Mouse (Mus musculus) T-cell, adult 2 months (primary cell): ENCODE measurements around the gene Ctso.

Experiments used
- DNase-seq: peaks from one replicate; pipeline ENCODE4 v3.0.0; 2022; ENCODE audit warnings: low spot score

Ctso gene

DNA sequence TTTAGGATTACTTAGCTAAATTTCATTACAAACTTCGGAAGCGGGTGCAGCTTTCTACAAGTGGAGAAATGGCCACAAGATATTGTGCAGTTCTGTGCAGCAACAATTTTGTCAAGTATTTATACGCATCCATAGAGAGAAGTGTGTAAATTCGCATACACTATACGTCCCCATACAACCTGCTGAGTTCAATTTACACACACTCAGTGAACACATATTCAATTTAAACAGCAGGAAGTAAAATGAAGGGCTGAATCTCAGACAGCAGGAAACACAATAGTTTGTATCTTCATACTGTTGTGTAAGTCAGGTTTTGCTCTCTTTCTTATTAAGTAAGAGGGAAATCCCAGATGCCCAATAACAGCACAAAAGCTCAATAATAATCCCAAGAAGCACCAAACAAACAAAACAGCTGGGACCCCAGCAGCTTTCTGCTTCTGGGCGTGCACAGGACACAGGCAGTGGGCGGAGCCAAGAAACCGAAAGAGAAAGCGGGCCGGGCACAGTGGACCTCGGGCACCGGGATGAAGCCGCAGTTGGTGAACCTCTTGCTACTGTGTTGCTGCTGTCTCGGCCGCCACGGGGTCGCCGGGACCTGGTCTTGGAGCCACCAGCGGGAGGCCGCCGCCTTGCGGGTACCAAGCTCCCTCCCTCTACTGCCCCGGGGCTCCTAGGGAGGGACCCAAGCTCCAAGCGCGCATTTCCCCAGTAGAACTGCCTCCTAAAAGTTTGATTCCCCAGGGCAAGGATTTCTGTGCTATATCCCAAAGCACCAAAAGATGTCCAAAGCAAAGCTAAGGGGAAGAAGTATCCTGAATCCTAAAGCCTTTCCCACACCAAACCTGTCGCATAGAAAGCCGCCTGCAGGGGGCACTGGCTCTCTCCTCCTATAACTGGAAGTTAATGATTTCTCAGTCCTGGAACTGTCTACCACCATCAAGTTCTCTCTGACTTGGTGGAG, at the start of gene Ctso:
Ctso (plus strand) TSS at position 461 of the 961 bp plus-strand sequence.
- DNase-seq = peak; percentile 80

DNA sequence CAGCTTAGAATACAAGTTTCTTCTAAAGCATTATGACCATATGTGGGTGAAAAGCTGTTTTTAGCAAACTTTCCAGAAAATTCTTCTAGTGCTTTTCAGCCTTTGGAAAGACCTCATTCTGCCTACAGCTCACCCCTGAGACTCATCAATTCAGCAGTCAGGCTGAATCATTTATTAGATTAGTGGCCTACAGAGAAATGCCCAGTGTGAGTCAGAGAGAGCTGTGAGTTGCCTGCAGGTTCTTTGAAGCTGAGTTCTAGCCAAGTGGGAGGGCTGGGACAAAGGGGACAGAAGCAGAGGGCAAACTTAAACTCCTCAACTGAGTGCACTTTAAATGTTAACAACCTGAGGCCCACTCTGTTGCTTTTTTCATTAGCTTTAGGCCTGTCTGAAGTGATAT, 48.5 kb upstream of the Ctso start:
- no peak for DNase-seq

DNA sequence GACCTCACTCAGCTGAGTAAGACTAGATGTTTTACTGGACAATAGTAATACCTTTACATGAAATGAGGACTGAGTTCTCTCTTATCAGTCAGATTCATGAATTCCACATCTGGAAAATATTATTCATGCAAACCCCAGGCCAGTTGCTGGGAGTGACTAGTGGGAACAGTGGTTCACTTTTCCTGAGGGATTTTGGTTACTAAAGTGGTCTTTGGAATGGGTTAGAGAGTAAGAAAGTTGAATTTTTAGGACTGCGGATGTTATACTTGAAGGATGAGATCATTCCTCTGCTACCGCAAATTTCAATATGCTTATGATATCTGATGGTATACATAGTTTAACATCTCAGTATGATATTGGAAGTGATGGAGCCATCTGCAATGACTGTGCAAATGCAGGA, 46.8 kb upstream of the Ctso start:
- DNase-seq = no peak

DNA sequence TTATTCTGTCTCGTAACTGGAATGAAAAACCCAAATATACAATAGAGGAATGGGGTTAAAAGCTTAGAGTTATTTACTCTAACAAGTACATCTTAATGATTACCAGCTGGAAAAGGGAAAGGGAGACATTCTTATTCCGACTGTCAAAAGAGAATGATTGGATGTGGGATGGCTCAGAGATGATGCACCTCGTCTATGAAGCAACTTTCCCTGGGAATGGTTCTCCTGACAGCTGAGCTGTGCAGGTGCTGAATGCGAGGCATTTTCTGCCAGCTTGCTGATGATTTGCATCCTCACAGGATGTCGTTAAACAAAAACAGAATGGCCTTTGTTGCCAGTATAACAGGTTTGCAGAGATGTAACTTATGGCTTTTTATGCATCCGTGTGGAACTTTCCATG, 43.3 kb upstream of the Ctso start:
- DNase-seq = no peak

DNA sequence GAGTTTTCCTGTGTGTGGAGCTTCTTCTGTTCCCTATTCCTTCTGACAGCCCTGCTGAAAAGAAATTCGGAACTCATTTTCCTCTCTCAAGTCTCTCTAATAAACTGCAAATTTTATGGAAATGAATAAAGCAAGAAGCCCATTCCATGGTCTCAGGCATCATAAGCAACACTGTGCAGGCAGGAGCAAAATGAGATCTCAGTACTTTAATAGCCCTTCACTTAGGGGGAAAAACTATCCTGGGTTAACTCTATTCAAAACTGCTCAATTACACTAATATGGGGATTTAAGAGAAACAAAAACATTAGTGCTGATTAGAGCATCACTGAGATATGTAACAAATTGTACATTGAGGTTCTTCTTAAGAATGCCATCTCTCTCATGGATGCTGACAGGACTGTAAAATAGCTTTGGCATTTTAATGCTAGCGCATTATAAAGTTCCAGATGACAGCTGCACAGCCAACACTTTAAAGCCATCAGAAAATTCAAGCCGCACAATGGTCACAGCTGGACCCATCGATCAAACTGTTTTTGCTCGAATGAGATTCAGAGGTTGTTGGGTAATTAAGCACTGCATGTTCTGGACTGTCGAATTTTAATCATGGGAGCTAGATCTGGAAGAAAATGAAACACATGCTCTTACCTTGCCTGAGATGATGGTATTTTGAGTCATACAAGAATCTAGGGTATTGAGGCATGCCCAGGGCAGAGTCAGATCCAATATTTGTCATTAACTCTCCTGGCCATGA, 21.9 kb upstream of the Ctso start:
- DNase-seq = no peak

DNA sequence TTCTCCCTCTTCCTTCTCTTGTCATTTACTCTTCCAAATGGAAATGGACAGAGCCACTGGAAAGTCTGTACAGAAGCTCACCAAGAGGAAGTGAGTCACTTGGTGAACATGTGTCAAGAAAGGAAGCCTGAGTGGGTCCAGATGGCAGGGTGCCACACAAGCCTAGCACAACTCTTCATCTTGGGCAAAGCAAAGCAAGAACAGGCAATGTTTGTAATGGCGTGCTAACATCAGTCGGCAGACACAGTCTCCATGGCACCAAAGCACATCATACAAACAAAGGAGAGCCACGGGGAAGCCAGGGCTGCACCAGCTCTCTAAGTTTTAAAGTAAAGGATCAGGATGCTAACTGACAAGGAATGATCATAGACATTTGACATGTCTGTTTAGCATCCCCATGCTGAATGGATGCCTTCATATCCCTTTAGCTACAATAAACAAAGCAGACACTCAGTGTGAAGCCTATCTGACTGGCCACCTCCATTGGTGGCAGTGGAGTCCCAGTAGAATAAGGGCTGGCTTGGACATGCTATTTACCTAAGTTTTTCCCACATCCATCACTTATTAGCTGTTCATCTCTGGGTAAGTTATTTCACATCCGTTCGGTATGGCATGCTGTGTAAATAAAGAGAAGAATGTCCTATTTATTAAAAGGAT, 16.2 kb upstream of the Ctso start:
- no peak for DNase-seq

DNA sequence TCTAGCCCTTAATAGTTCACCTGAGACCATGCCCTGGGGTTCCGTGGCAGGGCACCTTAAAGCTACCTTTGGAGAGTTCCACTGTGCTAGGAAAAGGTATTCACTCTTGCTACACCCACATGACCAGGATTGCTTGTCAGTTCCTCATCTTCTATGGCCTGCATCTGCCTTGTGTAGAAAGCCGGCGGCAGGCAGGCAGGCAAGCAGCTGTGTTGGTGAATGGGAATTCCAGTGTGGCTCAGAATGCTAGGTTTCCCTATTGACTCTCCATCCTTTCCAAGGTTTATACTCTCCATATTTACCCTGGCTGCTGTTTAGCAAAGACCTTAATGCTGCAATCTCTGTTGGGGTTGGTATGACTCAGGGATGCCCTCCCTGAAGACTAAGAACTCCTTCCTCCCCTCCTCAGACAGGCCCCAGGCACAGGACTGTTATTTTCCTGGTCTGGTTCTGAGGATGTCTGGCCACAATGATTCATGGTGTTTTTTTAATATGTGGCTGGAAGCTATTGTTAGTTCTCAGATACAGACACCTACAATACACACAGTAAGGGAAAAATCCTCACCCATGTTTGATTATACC, 15.0 kb upstream of the Ctso start:
- no peak for DNase-seq

DNA sequence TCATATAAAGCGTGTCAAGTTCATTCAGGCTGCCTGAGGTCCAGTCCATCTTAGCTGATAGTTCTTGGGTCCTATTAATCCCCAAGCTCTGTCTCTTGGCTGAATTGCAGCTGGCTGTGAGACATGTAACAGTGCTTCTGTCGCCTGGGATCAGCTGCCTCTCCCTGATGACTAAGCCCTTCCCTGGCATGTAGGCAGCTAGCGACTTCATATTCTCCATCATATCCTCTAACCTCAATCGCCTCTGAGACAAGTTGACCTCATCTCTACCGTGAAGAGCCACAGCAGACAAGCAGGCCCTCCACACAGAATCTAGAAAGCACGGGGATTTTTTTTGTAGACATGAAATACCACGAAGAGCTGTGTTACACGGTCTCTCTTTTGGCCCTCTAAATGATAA, 14.2 kb upstream of the Ctso start:
- DNase-seq = no peak

DNA sequence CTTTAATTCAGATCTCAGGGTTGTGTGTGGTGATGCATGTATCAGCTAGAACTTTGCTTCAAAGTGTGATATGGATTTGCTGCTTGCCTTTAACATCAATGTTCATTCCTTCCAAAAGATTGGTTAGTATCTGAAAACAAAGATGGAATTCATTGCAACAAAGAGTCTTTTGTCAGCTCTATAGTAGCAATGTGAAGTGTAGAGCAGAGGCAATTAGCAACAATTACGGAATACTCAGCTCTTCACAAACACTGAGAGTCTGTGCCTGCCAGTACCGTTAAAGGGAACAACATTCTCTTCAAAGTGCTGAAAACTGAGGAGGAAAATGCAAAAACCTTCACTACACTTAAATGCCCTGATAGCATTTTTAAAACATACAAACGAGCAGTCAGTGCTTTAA, 12.7 kb upstream of the Ctso start:
- DNase-seq = no peak

DNA sequence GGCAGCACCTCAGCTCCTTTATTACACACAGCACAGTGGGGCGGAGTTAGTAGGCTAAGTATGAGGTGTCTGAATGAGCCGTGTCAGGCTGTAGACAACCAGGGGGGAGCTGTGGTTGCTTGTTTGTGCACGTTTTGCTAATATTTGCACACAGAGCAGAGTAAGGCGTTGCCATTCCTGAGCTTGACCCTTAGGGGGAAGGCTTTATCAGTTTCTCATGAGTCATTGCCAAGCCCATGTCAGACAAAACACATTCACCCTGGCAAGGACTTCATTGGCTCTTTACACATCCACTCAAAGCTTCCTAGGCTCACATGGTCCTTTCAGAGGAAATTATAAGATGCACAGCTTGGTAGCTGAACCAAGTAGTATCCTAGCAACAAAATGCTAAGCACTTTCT, 9.5 kb upstream of the Ctso start:
- peak; percentile 3 for DNase-seq

DNA sequence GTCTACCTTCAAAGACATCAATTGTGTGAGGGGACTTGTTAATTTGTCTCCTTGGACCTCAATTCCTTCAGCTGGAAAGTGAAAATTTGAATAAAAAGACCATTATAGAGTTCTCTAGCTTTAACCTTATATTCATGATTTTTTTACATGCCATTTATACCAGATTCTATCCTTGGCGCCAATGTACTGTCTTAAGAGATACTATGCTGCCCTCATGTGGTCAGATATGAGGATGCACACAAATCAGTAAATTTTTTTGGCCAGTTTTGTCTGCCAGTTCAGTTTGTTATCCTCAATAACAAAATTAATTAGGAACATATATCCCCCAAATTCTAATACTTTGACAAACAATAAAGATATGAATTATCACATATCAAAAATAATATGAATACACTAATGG, 7.5 kb upstream of the Ctso start:
- DNase-seq = peak; percentile 54

DNA sequence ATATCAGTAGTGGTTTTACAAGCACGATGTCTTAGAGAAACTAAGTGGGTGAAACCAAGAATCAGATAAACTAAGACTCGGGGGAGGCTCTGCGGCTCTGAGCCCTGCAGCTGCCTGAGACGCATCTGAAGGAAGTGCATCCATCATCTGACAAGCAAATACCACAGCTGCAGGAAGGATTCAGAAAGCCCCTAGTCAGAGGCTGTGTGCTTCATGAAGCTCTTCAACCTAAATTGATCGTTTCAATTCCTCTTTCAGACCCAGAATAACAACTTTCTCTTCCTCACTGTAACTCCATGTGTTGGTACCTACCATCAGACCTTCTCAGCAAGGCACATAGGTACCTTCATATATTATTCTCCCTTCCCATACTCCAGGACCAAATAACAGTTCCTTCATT, 6.5 kb upstream of the Ctso start:
- peak; percentile 51 for DNase-seq

DNA sequence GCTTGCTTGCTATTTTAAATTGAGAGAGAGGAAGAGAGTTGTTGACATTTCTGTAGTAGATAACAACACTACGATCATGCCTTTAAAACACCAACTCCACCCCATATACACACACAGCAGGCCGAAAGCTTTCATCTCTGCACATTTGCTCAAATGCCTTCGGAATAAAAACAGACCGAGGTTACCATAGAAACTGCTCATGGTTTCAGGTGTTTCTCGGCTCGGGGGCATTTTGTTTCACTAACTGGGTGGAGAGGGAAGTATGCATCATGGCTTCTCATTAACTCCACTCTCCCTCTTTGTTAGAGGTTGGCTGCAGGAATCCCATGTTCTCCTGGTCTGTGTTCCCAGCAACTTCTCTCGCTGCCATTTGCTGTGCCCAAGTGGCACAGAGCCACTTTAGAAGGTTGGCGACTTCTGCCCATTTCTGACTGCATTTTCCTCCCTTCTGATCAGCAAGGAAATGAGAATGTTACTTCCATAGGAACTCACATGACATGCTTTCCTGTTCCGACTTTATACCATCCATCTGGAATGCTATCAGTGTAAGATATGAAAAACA, 5.6 kb upstream of the Ctso start:
- DNase-seq = peak; percentile 22

DNA sequence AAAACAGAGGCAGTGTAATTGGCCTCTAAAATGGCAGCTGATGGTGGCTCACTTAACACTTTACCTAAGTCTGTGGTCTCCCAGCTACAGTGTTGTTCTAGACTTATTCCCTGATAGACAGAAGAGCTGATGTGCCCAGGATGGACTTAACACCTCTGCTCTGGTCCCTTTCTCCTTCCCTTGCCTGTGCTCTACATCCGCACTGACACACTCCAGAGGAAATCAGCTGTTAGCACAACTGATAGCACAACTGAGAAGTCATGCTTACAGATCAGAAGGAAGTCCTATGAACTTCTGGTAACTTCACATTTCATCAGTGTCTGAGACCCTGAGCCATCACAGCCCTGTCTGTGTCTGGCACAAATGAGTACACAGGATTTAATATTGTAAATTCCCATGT, 3.3 kb upstream of the Ctso start:
- no peak for DNase-seq

DNA sequence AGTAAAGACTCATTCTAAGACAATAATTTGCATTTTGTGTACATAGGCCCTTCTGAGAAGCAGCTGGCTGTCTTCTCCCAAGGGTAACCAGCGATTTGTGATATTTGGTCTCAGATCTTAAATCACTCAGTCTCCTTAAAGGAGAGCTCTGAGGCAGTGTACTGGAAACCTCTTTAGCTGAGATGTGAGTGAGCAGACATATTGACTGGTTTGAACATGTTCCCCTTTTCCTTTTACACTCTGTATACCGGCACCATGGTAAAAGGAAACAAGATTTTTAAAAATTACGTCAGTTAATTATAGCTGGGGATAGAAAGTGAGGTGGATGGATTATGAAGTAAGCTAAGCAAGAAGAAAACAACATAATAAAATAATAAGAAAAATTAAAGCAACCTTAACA, 706 bp upstream of the Ctso start:
- no peak for DNase-seq

DNA sequence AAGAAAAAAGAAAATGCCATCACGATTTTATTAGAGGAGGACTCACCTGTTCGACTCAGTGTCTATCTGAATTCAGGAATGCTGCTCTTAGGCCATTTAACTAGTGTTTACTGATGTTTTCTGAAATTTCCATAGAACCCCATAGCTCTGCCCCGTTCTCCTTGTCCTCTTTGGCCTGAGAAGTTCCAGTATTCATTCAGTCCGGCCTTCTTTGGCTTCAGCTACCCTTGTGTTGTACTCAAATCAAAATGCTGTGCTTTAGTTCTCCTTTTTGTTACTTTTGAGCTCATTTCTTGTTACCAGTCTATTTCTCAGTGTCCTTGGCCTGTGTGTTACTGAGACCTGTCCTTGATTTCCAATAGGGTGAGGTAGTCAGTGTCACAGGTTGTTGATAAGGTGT, 947 bp downstream of the Ctso start:
- DNase-seq = no peak

DNA sequence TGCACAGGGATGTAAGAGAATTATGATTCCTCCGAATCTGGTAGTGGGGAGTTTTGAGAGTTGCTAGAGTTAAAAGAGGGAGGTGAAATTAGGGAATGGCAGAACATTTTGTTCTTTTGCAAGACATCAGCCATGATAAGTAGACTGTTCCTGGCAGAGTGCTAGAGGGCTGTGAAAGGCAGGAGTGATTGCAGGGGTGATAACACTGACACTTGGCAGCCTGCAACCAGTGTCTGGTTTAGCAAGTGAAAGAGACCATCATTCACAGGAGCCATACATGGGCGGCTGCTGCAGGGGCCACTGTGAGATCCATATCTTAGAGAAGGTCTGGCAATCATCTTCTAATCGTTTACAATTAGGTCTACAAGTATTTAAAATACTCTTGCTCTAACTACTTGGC, 6.5 kb downstream of the Ctso start:
- no peak for DNase-seq

DNA sequence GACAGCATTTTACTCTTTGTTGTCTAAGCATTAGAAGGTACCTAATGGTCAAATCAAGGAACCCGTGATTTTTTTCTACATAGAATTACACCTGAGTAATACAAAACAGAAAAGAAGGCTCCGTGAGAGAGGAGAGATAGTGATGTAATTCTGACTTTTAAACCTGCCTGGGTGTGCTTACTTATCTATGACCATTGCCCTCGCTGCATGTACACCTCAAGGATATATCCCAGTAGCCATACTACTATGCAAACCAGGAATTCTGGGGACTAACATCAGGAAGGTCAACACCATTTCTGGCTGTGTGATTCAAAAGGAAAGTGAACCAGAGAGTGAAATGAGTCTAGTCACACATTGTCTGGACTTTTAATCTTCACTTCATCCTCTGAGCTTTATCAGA, 9.9 kb downstream of the Ctso start:
- no peak for DNase-seq

DNA sequence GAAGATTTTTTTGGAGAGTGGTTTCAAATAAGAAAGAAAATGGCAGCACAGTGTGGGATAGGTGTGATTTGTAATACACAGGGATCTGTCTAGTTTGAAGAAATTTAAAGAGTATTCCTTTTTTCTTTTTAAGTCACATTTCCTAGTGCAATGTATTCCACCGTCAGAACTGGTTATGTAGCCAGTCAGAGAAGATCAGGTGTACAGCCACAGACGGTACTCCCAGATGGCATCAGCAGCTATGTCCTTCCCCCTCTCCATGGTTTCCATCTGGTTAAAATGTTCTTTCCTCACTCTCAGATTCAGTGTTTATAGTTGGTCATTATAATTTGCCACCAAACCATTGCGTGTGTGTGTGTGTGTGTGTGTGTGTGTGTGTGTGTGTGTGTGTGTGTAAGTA, 10.7 kb downstream of the Ctso start:
- DNase-seq = no peak

DNA sequence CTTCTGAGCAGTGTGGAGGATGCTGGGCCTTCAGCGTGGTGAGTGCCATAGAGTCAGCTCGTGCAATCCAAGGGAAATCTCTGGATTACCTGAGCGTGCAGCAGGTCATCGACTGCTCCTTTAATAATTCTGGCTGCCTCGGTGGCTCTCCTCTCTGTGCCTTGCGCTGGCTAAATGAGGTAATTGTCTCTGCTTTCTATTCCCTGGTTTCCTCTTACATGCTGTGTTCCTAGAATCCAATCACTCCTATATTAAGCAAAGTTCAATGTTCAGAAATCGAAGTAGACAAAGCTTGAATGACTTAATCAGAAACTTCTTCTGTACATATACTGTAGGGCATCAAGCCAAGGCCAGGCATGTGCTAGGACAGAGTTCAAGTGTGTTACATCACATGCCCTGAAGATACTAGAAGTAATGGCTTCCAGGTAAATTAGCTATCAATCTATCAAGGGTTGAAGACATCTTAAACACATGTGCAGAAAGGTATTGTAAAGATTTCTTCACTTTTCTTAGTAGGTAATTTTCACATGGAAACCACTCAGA, 12.5 kb downstream of the Ctso start:
- no peak for DNase-seq

DNA sequence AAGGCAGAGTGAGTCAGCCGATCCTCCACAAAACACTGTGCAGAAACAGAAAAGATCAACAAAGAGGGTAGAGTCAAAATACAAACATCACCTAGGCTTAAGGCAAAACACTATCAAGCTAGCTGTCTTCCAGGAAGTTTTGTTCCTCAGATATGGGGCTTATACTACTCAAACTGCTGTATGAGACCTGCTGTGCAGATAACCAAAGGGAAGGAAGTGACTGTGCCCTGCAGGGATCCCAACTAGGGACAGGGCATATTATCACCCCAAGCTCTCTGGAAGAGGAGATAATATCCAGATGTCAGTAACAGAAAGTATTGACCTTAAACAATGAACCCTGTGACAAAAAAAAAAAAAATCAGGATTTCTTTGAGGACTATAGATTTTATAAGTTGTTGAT, 16.6 kb downstream of the Ctso start:
- DNase-seq = no peak

DNA sequence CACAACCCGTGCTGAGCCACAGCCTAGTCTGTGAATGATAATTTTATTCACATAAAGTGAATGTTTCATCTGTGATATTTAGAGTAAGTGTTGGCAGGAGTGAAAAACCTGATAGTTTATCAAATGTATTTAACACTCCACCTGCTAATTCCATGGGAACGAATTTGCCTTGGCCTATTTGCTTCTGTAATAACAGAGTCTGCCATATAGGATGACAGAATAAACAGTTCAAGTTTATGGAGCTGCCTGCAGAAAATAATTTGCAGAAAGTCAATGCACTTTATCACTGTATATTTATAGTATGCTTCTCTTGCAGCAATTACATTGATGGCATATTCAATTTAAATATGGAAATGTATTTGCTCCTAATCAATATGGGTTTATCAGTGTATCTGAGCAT, 19.4 kb downstream of the Ctso start:
- no peak for DNase-seq
